Mouse (Mus musculus): ENCODE measurements around the gene Rpap3.
A peak's percentile ranks its signal among the peaks of the same experiment; 100 is the strongest.
"Not testable (repeated sequence)": the region's sequence is repeated elsewhere in the genome, so short reads cannot be mapped to it uniquely, and the experiment has no call there.

Rpap3 gene

GRCm38 (mm10) chr15:97682053-97682452 is 23.6 kb downstream of the Rpap3 start:
- DNase-seq: no peak

DNA sequence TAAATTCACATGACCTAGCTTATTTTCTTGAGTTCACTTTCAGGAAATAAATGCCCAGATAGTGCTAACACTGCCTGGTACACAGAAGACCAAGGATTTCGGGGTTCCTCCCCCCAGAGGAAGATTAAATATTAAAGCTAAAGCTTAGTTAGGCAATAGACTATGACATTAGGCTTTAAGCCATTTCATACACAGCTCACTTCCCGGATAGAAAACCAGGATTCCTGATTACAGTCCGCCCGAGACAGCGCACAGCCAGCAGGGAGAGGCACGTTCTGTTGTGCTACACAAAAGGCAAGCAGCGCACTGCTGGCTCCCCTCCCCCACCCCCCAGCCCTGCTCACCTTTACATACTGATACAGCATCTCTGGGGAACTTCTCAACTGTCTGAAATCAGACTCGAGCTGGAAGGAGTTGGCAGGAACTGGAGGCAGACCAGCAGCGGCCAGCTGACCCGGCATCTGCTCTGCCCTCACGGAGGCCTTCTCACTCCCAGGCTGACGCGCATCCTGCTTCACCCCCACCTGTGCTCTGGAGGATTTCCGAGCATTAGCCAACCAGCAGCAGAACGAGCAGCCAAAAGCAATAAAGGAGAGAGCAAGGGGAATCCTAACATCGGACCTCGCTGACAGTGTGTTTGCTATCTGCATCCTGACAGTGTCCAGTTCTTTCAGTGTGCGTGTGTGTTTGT is 25.5 kb downstream of the Rpap3 start:
- DNase-seq: no peak

- no peak for DNase-seq
These were observed 28.3 kb downstream of the Rpap3 start for GRCm38 (mm10) chr15:97677341-97677740.

GRCm38 (mm10) chr15:97675927-97676326 is 29.7 kb downstream of the Rpap3 start:
- DNase-seq: no peak

GRCm38 (mm10) chr15:97674423-97674822 is 31.2 kb downstream of the Rpap3 start:
- no peak for DNase-seq

DNA sequence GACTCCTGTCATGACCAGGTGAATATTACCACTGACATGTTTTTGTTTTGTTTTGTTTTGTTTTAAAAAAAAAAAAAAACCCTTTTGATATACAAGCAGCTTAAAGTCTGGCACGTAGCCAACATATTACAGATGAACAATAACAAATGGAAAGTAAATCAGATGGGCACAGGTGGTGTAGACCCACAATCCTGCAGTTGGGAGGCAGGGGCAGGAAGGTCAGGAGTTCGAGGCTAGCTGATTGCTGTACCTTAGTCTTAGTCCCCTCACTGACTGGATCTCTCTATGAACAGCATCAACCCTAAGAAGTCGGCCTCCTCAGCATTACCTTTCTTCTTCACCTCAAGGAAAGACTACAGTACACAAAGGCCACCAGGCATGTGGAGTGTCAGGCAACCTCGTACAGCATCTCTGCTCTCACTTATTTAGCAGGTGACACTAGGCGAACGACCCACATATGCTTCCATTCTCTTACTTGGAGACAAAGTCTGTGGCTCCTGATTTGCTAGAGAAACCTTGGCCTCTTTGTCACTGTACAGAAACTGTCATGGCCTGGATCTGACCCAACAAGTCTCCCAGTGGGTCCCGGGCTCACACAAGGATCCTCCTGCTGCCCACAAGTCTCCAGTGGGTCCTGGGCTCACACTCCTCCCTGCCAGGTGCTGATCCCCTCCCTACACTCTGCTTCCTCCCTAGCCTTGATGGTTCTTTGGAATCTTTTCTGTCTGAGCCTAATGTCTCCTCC is 32.2 kb downstream of the Rpap3 start:
- DNase-seq: no peak

- DNase-seq: no peak
These were observed 33.3 kb downstream of the Rpap3 start for GRCm38 (mm10) chr15:97672211-97672765.

- DNase-seq: no peak
These were observed 35.1 kb downstream of the Rpap3 start for GRCm38 (mm10) chr15:97670554-97670953.

DNA sequence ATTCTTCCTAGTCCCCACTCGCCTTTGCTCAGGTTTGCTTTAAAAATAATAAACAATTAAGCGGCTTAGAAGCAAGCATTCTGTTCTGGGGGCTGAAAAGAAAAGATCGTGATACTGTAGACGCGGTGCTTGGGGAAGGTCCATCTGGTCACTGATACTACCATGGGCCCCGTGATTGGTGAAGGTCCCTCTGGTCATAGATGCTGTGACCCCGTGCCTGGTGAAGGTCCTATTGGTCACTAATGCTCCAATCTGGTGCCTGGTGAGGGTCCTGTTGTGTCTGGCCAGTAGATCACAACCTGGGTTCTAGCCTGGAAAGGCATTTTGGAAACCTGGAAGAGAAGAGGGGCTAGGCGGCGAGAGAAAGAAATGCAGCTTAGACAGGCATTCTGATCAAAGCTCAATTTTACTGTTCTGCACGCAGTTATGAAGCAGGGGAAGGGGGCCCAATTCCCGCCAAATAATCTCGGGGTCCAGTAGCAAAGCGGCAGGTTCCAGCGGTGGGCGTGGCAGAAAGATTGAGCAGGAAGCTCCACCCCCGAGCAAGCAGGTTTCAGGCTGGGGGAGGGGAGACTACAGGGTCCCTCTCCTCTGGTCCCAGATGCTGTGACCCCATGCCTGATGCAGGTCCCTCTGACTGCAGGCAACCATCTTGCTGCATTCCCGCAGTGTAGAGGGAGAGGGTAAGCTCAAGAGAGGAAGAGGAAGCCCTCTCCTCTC is 37.3 kb downstream of the Rpap3 start:
- DNase-seq: not testable (repeated sequence)

- peak; percentile 70 to 72 for DNase-seq
These were observed 38.2 kb downstream of the Rpap3 start for GRCm38 (mm10) chr15:97667437-97667836.

DNA sequence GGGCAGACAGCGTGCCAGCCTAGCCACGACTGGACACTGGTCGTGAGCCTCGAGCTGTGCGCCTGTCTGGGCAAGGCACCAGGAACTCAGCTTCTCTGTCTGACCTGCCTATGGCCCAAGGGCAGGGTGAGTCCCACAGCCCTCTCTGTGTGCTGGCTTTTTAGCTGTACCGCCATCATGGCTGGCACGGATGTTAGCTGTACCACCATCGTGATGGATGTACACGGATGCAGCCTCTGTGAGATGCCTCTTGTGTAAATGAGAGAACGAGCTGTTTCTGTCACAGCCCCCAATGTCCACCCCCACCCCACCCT is 39.2 kb downstream of the Rpap3 start:
- DNase-seq: no peak

GRCm38 (mm10) chr15:97665770-97666456 is 39.7 kb downstream of the Rpap3 start:
- no peak for DNase-seq

GRCm38 (mm10) chr15:97664981-97665668 is 40.5 kb downstream of the Rpap3 start:
- DNase-seq: peak; percentile 62 to 64

- DNase-seq: peak; percentile 89
These were observed 41.7 kb downstream of the Rpap3 start for GRCm38 (mm10) chr15:97663750-97664406.

- no peak for DNase-seq
These were observed 46.9 kb downstream of the Rpap3 start for GRCm38 (mm10) chr15:97658755-97659116.

- DNase-seq: no peak
These were observed 47.5 kb downstream of the Rpap3 start for GRCm38 (mm10) chr15:97657856-97658754.

DNA sequence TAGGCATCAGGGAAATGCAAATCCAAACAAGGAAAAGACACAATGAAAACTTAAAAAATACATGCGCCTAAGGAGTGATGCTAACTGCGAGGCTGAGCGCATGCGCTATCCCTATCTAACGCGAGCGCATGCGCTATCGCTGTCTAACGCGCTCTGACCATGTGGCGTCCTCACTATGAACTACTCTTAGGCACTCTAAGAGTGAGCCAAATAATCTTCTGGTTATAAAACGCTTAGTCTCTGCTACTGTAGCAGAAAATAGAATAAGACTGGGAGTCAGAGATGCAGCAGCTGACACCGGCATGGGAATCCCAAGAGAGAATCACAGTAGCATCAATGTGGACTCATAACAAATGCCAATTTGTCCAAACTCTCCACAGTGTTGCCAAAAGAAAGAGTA is 48.2 kb downstream of the Rpap3 start:
- DNase-seq: no peak

DNA sequence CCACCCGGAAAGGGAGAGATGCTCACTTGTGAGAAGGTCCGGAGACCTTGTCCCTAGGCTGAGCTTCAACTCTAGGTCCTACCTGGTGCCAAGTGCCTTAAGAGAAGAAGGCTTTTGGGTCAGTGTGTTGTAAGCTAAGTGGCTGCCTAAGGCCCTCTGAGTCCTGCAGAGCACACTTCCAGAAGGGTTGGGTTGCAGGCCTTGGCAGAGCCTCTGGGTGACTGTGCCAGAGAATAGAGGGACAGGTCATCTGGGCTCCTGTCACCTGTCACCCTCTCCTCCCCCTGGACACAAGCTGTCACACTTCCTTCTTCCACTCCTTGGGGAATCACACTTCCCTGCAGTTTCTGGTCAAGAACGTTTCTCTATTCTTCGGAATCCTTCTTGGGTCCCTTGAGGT is 55.9 kb downstream of the Rpap3 start:
- DNase-seq: no peak

- no peak for DNase-seq
These were observed 57.4 kb downstream of the Rpap3 start for GRCm38 (mm10) chr15:97648176-97648575.

DNA sequence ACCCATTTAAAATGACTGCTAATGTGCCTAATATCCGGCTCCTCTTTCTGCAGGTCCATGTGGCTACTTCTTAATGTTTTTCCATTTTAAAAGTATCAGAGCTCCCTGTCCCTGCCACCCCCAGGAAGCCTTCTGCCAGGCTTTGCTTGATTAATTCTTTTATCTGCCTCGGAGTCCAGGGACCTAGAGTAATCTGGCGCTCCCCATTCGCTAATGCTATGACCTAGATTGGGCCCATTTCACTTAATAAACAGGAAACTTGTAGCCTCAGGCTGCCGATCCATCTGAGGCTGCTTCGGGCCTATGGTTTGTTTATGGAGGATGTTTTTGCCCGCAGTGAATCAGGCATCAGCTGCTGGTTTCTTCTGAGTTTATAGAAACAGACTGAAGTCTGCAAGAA is 59.2 kb downstream of the Rpap3 start:
- DNase-seq: no peak

GRCm38 (mm10) chr15:97643986-97644385 is 61.6 kb downstream of the Rpap3 start:
- DNase-seq: no peak

Data from B cell, adult 2 months (primary cell).